Mouse (Mus musculus): Measurements from ENCODE around the gene Rnf20. TPM values are rescaled to one million over a fixed set of nuclear protein-coding genes. Genes with fewer than 3 reads are reported as not detected.
A peak's percentile ranks its signal among the peaks of the same experiment; 100 is the strongest.
"Not testable (repeated sequence)": the region's sequence is repeated elsewhere in the genome, so short reads cannot be mapped to it uniquely, and the experiment has no call there.

Rnf20 gene
- polyA plus RNA-seq, 1 experiment from 2014 or later, result 56.5 TPM

GRCm38 (mm10) chr4:49616924-49617323, 14.9 kb upstream of the Rnf20 start:
- H3K9me3 ChIP-seq, result no peaks in the 10 kb centered on the region
- no peaks in the 10 kb centered on the region for H3K4me1 ChIP-seq
- no peak overlapping the region for H3K9ac ChIP-seq
- ATAC-seq (ENCODE audit: low FRiP score, low read depth), result no peak
- WGBS, result 92% methylated on average over 10 of the region's 10 CpGs
- no peaks in the 10 kb centered on the region for H3K27me3 ChIP-seq
- H3K4me3 ChIP-seq, result no peak overlapping the region
- H3K4me2 ChIP-seq (replicated peaks), result no peak overlapping the region
- no peak overlapping the region for H3K27ac ChIP-seq
- no peaks in the 10 kb centered on the region for H3K36me3 ChIP-seq

- not testable (repeated sequence) for ATAC-seq (ENCODE audit: low FRiP score, low read depth); H3K9me3 ChIP-seq; H3K36me3 ChIP-seq; H3K27ac ChIP-seq; H3K4me3 ChIP-seq; H3K4me2 ChIP-seq (replicated peaks); H3K4me1 ChIP-seq; H3K9ac ChIP-seq; H3K27me3 ChIP-seq
- 84% methylated on average over 7 of the region's 7 CpGs for WGBS
Measured at GRCm38 (mm10) chr4:49619861-49620260, 11.9 kb upstream of the Rnf20 start.

GRCm38 (mm10) chr4:49622272-49622671, 9.5 kb upstream of the Rnf20 start:
- WGBS, result 68% methylated on average over 2 of the region's 2 CpGs
- H3K4me2 ChIP-seq (replicated peaks), result no peak overlapping the region
- no peak for ATAC-seq (ENCODE audit: low FRiP score, low read depth)

GRCm38 (mm10) chr4:49623916-49624315, 7.9 kb upstream of the Rnf20 start:
- Histone ChIP-seq H3K9me3 (no peaks in the 10 kb centered on the region), H3K9ac (no peak overlapping the region), H3K36me3 (no peaks in the 10 kb centered on the region), H3K27me3 (no peaks in the 10 kb centered on the region), H3K4me3 (no peak overlapping the region), H3K27ac (no peak overlapping the region), H3K4me1 (no peaks in the 10 kb centered on the region), H3K4me2 (replicated peaks) (no peak overlapping the region)
- 82% methylated on average over 4 of the region's 4 CpGs for WGBS
- ATAC-seq (ENCODE audit: low FRiP score, low read depth), result no peak

More at GRCm38 (mm10) chr4:49622272-49622671, 9.5 kb upstream of the Rnf20 start:
- H3K36me3 ChIP-seq, result no peaks in the 10 kb centered on the region
- H3K27me3 ChIP-seq, result no peaks in the 10 kb centered on the region
- H3K9ac ChIP-seq, result no peak overlapping the region
- no peak overlapping the region for H3K4me3 ChIP-seq
- no peaks in the 10 kb centered on the region for H3K4me1 ChIP-seq
- no peak overlapping the region for H3K27ac ChIP-seq
- H3K9me3 ChIP-seq, result no peaks in the 10 kb centered on the region

GRCm38 (mm10) chr4:49624969-49625368, 6.8 kb upstream of the Rnf20 start:
- WGBS, result 87% methylated on average over 4 of the region's 4 CpGs
- not testable (repeated sequence) for H3K27me3 ChIP-seq

GRCm38 (mm10) chr4:49626973-49627372, 4.8 kb upstream of the Rnf20 start:
- Histone ChIP-seq H3K9ac (no peak overlapping the region), H3K27ac (no peak overlapping the region), H3K27me3 (no peaks in the 10 kb centered on the region), H3K9me3 (no peaks in the 10 kb centered on the region), H3K4me3 (no peak overlapping the region), H3K36me3 (no peaks in the 10 kb centered on the region), H3K4me2 (replicated peaks) (no peak overlapping the region), H3K4me1 (no peaks in the 10 kb centered on the region)
- 6% methylated on average over 3 of the region's 3 CpGs for WGBS
- ATAC-seq (ENCODE audit: low FRiP score, low read depth), result no peak

More at GRCm38 (mm10) chr4:49624969-49625368, 6.8 kb upstream of the Rnf20 start:
- not testable (repeated sequence) for H3K4me3 ChIP-seq; H3K4me2 ChIP-seq (replicated peaks); H3K9me3 ChIP-seq; H3K27ac ChIP-seq; H3K36me3 ChIP-seq; H3K9ac ChIP-seq; ATAC-seq (ENCODE audit: low FRiP score, low read depth); H3K4me1 ChIP-seq

GRCm38 (mm10) chr4:49628941-49629340, 2.9 kb upstream of the Rnf20 start:
- Histone ChIP-seq H3K27me3 (no peaks in the 10 kb centered on the region), H3K4me1 (peaks cover 10% of the 10 kb centered on the region), H3K27ac (no peak overlapping the region), H3K9me3 (no peaks in the 10 kb centered on the region), H3K9ac (no peak overlapping the region), H3K36me3 (no peaks in the 10 kb centered on the region; the same call in 1 of the 2 replicates), H3K4me3 (no peak overlapping the region), H3K4me2 (replicated peaks) (no peak overlapping the region)
- ATAC-seq (ENCODE audit: low FRiP score, low read depth), result no peak
- WGBS, result 82% methylated on average over 5 of the region's 5 CpGs

GRCm38 (mm10) chr4:49632139-49632481, 304 bp downstream of the Rnf20 start:
- Histone ChIP-seq H3K4me3 (peak overlapping the region; percentile 91), H3K36me3 (peaks cover 31% of the 10 kb centered on the region), H3K27me3 (no peaks in the 10 kb centered on the region), H3K9me3 (no peaks in the 10 kb centered on the region), H3K9ac (peak overlapping the region; percentile 90), H3K4me2 (replicated peaks) (peak overlapping the region; percentile 85), H3K27ac (peak overlapping the region; percentile 88), H3K4me1 (peaks cover 12% of the 10 kb centered on the region)
- WGBS, result under 1% methylated on average over 29 of the region's 30 CpGs
- peak; percentile 69; the same call in 1 of the 2 replicates for ATAC-seq (ENCODE audit: low FRiP score, low read depth)

GRCm38 (mm10) chr4:49637821-49638220, 6.0 kb downstream of the Rnf20 start:
- Histone ChIP-seq H3K9me3 (no peaks in the 10 kb centered on the region), H3K4me2 (replicated peaks) (no peak overlapping the region), H3K9ac (no peak overlapping the region), H3K36me3 (peaks cover 70% of the 10 kb centered on the region), H3K4me3 (no peak overlapping the region), H3K27me3 (no peaks in the 10 kb centered on the region), H3K27ac (no peak overlapping the region), H3K4me1 (peaks cover 12% of the 10 kb centered on the region)
- WGBS, result 93% methylated on average over 11 of the region's 11 CpGs
- no peak for ATAC-seq (ENCODE audit: low FRiP score, low read depth)

GRCm38 (mm10) chr4:49639913-49640312, 8.1 kb downstream of the Rnf20 start:
- Histone ChIP-seq H3K4me2 (replicated peaks) (no peak overlapping the region), H3K4me3 (no peak overlapping the region), H3K4me1 (no peaks in the 10 kb centered on the region), H3K27me3 (no peaks in the 10 kb centered on the region), H3K9me3 (no peaks in the 10 kb centered on the region), H3K27ac (no peak overlapping the region), H3K9ac (no peak overlapping the region), H3K36me3 (peaks cover 78% of the 10 kb centered on the region)
- WGBS, result 84% methylated on average over 2 of the region's 2 CpGs
- ATAC-seq (ENCODE audit: low FRiP score, low read depth), result no peak

GRCm38 (mm10) chr4:49659421-49659820, 27.6 kb downstream of the Rnf20 start:
- H3K4me3 ChIP-seq, result no peak overlapping the region
- WGBS, result 85% methylated on average over 1 of the region's 1 CpGs
- no peaks in the 10 kb centered on the region for H3K9me3 ChIP-seq
- no peak overlapping the region for H3K4me2 ChIP-seq (replicated peaks)
- peaks cover 79% of the 10 kb centered on the region for H3K36me3 ChIP-seq
- H3K27ac ChIP-seq, result no peak overlapping the region
- no peak overlapping the region for H3K9ac ChIP-seq
- no peaks in the 10 kb centered on the region for H3K4me1 ChIP-seq
- ATAC-seq (ENCODE audit: low FRiP score, low read depth), result no peak
- no peaks in the 10 kb centered on the region for H3K27me3 ChIP-seq

GRCm38 (mm10) chr4:49661664-49662063, 29.9 kb downstream of the Rnf20 start:
- Histone ChIP-seq H3K36me3 (peaks cover 66% of the 10 kb centered on the region), H3K9me3 (no peaks in the 10 kb centered on the region), H3K9ac (no peak overlapping the region), H3K4me1 (peaks cover 4% of the 10 kb centered on the region; the same call in 1 of the 2 replicates), H3K4me2 (replicated peaks) (no peak overlapping the region), H3K27ac (no peak overlapping the region), H3K4me3 (no peak overlapping the region), H3K27me3 (no peaks in the 10 kb centered on the region)
- WGBS, result 93% methylated on average over 9 of the region's 9 CpGs
- no peak for ATAC-seq (ENCODE audit: low FRiP score, low read depth)

- peaks cover 62% of the 10 kb centered on the region for H3K36me3 ChIP-seq
- no peak overlapping the region for H3K9ac ChIP-seq
- H3K27ac ChIP-seq, result no peak overlapping the region
- no peaks in the 10 kb centered on the region for H3K9me3 ChIP-seq
- H3K4me2 ChIP-seq (replicated peaks), result no peak overlapping the region
- 92% methylated on average over 4 of the region's 4 CpGs for WGBS
- no peaks in the 10 kb centered on the region for H3K27me3 ChIP-seq
- H3K4me1 ChIP-seq, result peaks cover 4% of the 10 kb centered on the region; the same call in 1 of the 2 replicates
- ATAC-seq (ENCODE audit: low FRiP score, low read depth), result no peak
- no peak overlapping the region for H3K4me3 ChIP-seq
Measured at GRCm38 (mm10) chr4:49662231-49662630, 30.4 kb downstream of the Rnf20 start.

Measured in limb, embryonic 13.5 days (tissue).